Mouse (Mus musculus): ENCODE results near the gene Kdm4c.
"Not testable (repeated sequence)": the region's sequence is repeated elsewhere in the genome, so short reads cannot be mapped to it uniquely, and the experiment has no call there.

Kdm4c gene

GRCm38 (mm10) chr4:74311135-74311534, 68.8 kb downstream of the Kdm4c start:
- DNase-seq (ENCODE audit: low read depth in 1 of 2, low spot score in 2 of 2), result no peak

GRCm38 (mm10) chr4:74312858-74313257, 70.6 kb downstream of the Kdm4c start:
- DNase-seq (ENCODE audit: low read depth in 1 of 2, low spot score in 2 of 2), result no peak

GRCm38 (mm10) chr4:74315388-74315787, 73.1 kb downstream of the Kdm4c start:
- no peak for DNase-seq (ENCODE audit: low read depth in 1 of 2, low spot score in 2 of 2)

- DNase-seq (ENCODE audit: low read depth in 1 of 2, low spot score in 2 of 2), result no peak
These were observed 77.0 kb downstream of the Kdm4c start for GRCm38 (mm10) chr4:74319313-74319712.

GRCm38 (mm10) chr4:74357479-74357878, 115.2 kb downstream of the Kdm4c start:
- no peak for DNase-seq (ENCODE audit: low read depth in 1 of 2, low spot score in 2 of 2)

- DNase-seq (ENCODE audit: low read depth in 1 of 2, low spot score in 2 of 2), result no peak
These were observed 118.0 kb downstream of the Kdm4c start for GRCm38 (mm10) chr4:74360274-74360673.

- no peak for DNase-seq (ENCODE audit: low read depth in 1 of 2, low spot score in 2 of 2)
These were observed 144.3 kb downstream of the Kdm4c start for GRCm38 (mm10) chr4:74386583-74386982.

- DNase-seq (ENCODE audit: low read depth in 1 of 2, low spot score in 2 of 2), result no peak
These were observed 150.9 kb downstream of the Kdm4c start for GRCm38 (mm10) chr4:74393162-74393561.

- DNase-seq (ENCODE audit: low read depth in 1 of 2, low spot score in 2 of 2), result no peak
These were observed 154.3 kb downstream of the Kdm4c start for GRCm38 (mm10) chr4:74396562-74396961.

- not testable (repeated sequence) for DNase-seq (ENCODE audit: low read depth in 1 of 2, low spot score in 2 of 2)
These were observed 159.5 kb downstream of the Kdm4c start for GRCm38 (mm10) chr4:74401617-74402313.

GRCm38 (mm10) chr4:74408731-74409130, 166.4 kb downstream of the Kdm4c start:
- DNase-seq (ENCODE audit: low read depth in 1 of 2, low spot score in 2 of 2), result no peak

GRCm38 (mm10) chr4:74419794-74420193, 177.5 kb downstream of the Kdm4c start:
- DNase-seq (ENCODE audit: low read depth in 1 of 2, low spot score in 2 of 2), result no peak
